Mouse (Mus musculus) hindbrain, embryonic 12.5 days (tissue): ENCODE results near the gene Avpr2. TPM values are rescaled to one million over a fixed set of nuclear protein-coding genes. Genes with fewer than 3 reads are reported as not detected.

Experiments
- ATAC-seq: fragments of 200-750 bp; cut with Nextera tagmentation; 2 replicates; pipeline ENCODE4 v1.8.0; 2017; ENCODE audit warnings: moderate TSS enrichment; ENCODE audit not compliant: low FRiP score
- H3K27ac ChIP-seq: fragments of 300-500 bp; sonication (generic); 2 replicates; pipeline ENCODE4 v1.5.1; 2016; ENCODE audit warnings: mild to moderate bottlenecking
- H3K27me3 ChIP-seq: fragments of 300-500 bp; sonication (generic); 2 replicates; pipeline ENCODE4 v1.6.1; 2016; ENCODE audit warnings: mild to moderate bottlenecking
- H3K36me3 ChIP-seq: fragments of 300-500 bp; sonication (generic); 2 replicates; pipeline ENCODE4 v1.6.1; 2016; ENCODE audit warnings: mild to moderate bottlenecking
- H3K4me1 ChIP-seq: fragments of 300-500 bp; sonication (generic); 2 replicates; pipeline ENCODE4 v1.6.1; 2016
- H3K4me2 ChIP-seq: fragments of 300-500 bp; sonication (generic); replicated peaks from 2 replicates; pipeline ENCODE4 v1.6.1; 2016; ENCODE audit warnings: mild to moderate bottlenecking
- H3K4me3 ChIP-seq: fragments of 300-500 bp; sonication (generic); 2 replicates; pipeline ENCODE4 v1.5.1; 2016; ENCODE audit warnings: mild to moderate bottlenecking
- H3K9ac ChIP-seq: fragments of 300-500 bp; sonication (generic); 2 replicates; pipeline ENCODE4 v1.6.1; 2016; ENCODE audit warnings: mild to moderate bottlenecking, moderate library complexity
- H3K9me3 ChIP-seq: fragments of 300-500 bp; sonication (generic); replicated peaks from 2 replicates; pipeline ENCODE4 v1.6.1; 2016; ENCODE audit warnings: mild to moderate bottlenecking
- WGBS: fragments of 180-500 bp; shearing (Covaris S2); methylation state at CpG from one replicate; pipeline ENCODE4 v1.1.7; 2016; 5-methylcytosine and 5-hydroxymethylcytosine counted together
- polyA plus RNA-seq: library from polyadenylated mRNA; unstranded; fragments of >200 nt; fragmentation: Nextera tagmentation; extraction: Ambion mirVana; gene quantifications from 2 replicates; pipeline ENCODE4 v1.2.1, GENCODE M21; 2016

The Avpr2 gene
- 0.19 and 0.20 TPM in 2 replicates for polyA plus RNA-seq

GRCm38 (mm10) chrX:73891551-73892152, at the start of gene Avpr2:
Gene Avpr2, plus strand, starts transcription at chrX:73892102.
- Histone ChIP-seq H3K4me2 (no peak within 1 kb of the TSS), H3K27me3 (no peaks in the 10 kb centered on the region), H3K9ac (no peak within 1 kb of the TSS), H3K4me1 (no peaks in the 10 kb centered on the region), H3K4me3 (no peak within 1 kb of the TSS), H3K9me3 (no peaks in the 10 kb centered on the region), H3K27ac (no peak within 1 kb of the TSS), H3K36me3 (no peaks in the 10 kb centered on the region)
- ATAC-seq = no peak
- 91% methylated on average over 6 of the region's 6 CpGs for WGBS

GRCm38 (mm10) chrX:73854326-73855086, 37.4 kb upstream of the Avpr2 start:
- 91% methylated on average over 8 of the region's 9 CpGs for WGBS
- H3K27me3 ChIP-seq = no peaks in the 10 kb centered on the region
- peaks cover 3% of the 10 kb centered on the region for H3K36me3 ChIP-seq
- H3K9me3 ChIP-seq = no peaks in the 10 kb centered on the region
- H3K4me3 ChIP-seq = no peak overlapping the region
- no peak overlapping the region for H3K4me2 ChIP-seq
- no peak overlapping the region for H3K27ac ChIP-seq
- H3K9ac ChIP-seq = no peak overlapping the region
- no peaks in the 10 kb centered on the region for H3K4me1 ChIP-seq
- ATAC-seq = no peak

GRCm38 (mm10) chrX:73855087-73855408, 36.9 kb upstream of the Avpr2 start:
- Histone ChIP-seq H3K36me3 (peaks cover 3% of the 10 kb centered on the region), H3K27ac (no peak overlapping the region), H3K4me2 (no peak overlapping the region), H3K9ac (no peak overlapping the region), H3K4me1 (no peaks in the 10 kb centered on the region), H3K27me3 (no peaks in the 10 kb centered on the region), H3K4me3 (no peak overlapping the region), H3K9me3 (no peaks in the 10 kb centered on the region)
- WGBS = 74% methylated on average over 3 of the region's 3 CpGs
- no peak for ATAC-seq

DNA sequence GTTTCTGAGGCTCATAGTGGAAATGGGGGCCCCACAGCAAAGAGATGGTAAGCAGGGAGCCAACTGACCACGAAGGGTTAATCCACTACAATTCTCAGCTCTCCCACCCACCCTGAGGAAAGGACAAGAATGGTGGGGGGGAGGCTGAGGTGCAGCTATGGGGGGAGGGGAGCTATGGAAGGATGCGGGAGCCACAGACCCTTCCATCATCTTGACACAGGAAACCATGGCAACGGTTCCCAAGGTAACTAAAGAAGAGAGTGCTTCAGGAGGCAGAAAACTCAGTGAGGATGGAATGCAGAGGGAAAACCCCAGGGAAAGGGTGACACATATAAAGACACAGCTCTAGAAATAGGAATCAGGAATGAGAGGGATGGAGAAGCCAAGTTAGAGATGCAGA, 27.2 kb upstream of the Avpr2 start:
- H3K27ac ChIP-seq = peak overlapping the region; percentile 75
- H3K4me2 ChIP-seq = no peak overlapping the region; the same call in 1 of the 2 replicates
- H3K36me3 ChIP-seq = no peaks in the 10 kb centered on the region; the same call in 1 of the 2 replicates
- H3K27me3 ChIP-seq = no peaks in the 10 kb centered on the region
- H3K9me3 ChIP-seq = no peaks in the 10 kb centered on the region
- H3K4me1 ChIP-seq = peaks cover 27% of the 10 kb centered on the region
- WGBS = 55% methylated on average over 3 of the region's 3 CpGs
- H3K9ac ChIP-seq = no peak overlapping the region
- H3K4me3 ChIP-seq = no peak overlapping the region
- peak; percentile 72 for ATAC-seq

DNA sequence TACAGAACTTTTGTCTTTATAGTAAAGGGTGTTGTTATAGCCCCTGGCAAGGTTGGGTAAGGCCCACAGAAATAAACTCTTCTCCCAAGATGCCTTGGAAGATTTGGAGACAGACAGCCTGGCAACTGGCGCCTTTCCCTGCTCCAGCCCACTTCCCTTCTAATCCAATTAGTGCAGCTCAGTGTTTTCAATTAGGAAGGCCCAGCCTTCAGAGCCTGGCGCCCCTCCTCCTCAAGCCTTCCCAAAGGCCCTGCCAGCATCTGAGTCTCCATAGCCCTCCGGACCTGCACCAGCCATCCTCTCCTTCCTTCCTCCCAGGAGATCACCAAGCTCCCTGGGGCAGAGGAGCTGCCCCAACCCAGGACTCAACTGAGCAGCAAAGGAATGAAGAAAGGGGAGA, 24.6 kb upstream of the Avpr2 start:
- no peak overlapping the region for H3K9ac ChIP-seq
- no peaks in the 10 kb centered on the region for H3K9me3 ChIP-seq
- no peak overlapping the region for H3K4me3 ChIP-seq
- no peak overlapping the region for H3K4me2 ChIP-seq
- 12% methylated on average over 3 of the region's 3 CpGs for WGBS
- H3K27ac ChIP-seq = peak overlapping the region; percentile 71
- no peaks in the 10 kb centered on the region for H3K36me3 ChIP-seq
- ATAC-seq = no peak
- H3K27me3 ChIP-seq = no peaks in the 10 kb centered on the region
- peaks cover 27% of the 10 kb centered on the region for H3K4me1 ChIP-seq

- H3K27me3 ChIP-seq = no peaks in the 10 kb centered on the region
- H3K27ac ChIP-seq = peak overlapping the region; percentile 71
- H3K4me1 ChIP-seq = peaks cover 27% of the 10 kb centered on the region
- WGBS = 68% methylated on average over 1 of the region's 1 CpGs
- H3K4me2 ChIP-seq = no peak overlapping the region
- no peaks in the 10 kb centered on the region for H3K9me3 ChIP-seq
- no peak overlapping the region for H3K4me3 ChIP-seq
- no peak overlapping the region for H3K9ac ChIP-seq
- ATAC-seq = no peak; the same call in 1 of the 2 replicates
- no peaks in the 10 kb centered on the region for H3K36me3 ChIP-seq
Measured at GRCm38 (mm10) chrX:73867852-73868251, 24.1 kb upstream of the Avpr2 start.

DNA sequence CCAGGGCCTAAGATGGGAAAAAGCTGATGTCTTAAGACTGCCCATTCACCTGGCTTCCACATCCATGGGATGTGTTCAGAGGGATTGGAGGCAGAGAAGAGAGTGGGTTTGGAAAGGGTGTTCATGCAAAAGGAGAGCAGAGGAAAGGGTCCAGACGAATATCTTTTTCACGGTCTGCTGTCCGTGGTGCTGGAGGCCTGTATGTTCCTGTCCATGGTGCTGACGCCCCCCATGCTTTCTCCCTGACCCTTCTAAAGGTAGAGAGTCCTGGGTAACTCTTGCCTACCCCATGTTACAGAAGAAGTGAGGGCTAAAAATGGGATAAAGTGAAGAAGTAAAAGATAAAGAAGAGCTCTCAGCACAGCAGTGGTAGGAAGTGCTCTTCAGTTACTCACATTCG, 22.6 kb upstream of the Avpr2 start:
- Histone ChIP-seq H3K27me3 (no peaks in the 10 kb centered on the region), H3K4me2 (no peak overlapping the region), H3K4me1 (peaks cover 26% of the 10 kb centered on the region), H3K9ac (no peak overlapping the region), H3K9me3 (no peaks in the 10 kb centered on the region), H3K4me3 (no peak overlapping the region), H3K27ac (no peak overlapping the region), H3K36me3 (no peaks in the 10 kb centered on the region)
- ATAC-seq = no peak
- WGBS = 11% methylated on average over 5 of the region's 5 CpGs

DNA sequence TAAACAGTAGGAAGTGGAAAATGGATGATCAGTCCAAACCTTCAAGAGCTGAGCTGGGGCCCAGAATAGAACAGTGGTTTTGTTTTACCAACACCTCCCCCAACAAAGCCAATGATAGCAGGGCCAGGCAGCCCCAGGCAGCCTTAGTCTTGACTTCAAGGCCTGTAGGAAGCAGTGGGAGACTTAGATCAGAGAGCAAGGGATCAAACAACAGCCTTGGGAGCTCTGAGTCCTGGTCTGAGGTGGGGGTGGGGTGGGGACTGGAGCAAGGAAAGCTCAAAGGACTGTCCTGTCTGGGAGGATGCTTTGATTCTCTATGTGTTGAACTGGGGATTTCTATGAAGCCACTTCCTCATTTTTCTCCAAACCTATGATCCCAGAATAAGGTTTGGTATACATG, 20.4 kb upstream of the Avpr2 start:
- H3K27me3 ChIP-seq = no peaks in the 10 kb centered on the region
- ATAC-seq = no peak
- peaks cover 16% of the 10 kb centered on the region; the same call in 1 of the 2 replicates for H3K4me1 ChIP-seq
- no peaks in the 10 kb centered on the region for H3K9me3 ChIP-seq
- H3K9ac ChIP-seq = no peak overlapping the region
- H3K36me3 ChIP-seq = no peaks in the 10 kb centered on the region
- H3K27ac ChIP-seq = no peak overlapping the region
- H3K4me2 ChIP-seq = no peak overlapping the region
- H3K4me3 ChIP-seq = no peak overlapping the region

DNA sequence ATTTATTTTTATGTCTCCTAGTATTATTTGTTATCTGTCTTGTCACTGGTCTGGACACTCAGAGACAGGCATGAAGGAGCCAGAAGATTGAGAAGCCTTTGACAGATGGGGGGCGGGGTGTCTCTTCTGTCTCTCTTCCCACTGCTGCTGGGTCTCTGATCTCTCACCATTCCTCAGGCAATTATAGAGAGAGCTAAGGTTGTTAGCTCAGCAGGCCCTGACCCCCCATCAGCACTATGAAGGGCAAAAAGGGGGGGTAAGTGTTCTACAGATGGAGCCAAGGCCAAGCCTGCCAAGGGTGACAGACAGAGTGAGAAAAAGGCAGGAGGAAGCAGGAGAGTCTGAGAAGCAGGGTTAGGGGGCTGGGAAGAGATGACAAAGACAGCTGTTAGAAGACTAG, 19.9 kb upstream of the Avpr2 start:
- Histone ChIP-seq H3K27ac (no peak overlapping the region), H3K9ac (no peak overlapping the region), H3K27me3 (no peaks in the 10 kb centered on the region), H3K4me3 (no peak overlapping the region), H3K36me3 (no peaks in the 10 kb centered on the region), H3K4me1 (peaks cover 16% of the 10 kb centered on the region; the same call in 1 of the 2 replicates), H3K9me3 (no peaks in the 10 kb centered on the region), H3K4me2 (no peak overlapping the region)
- 59% methylated on average over 1 of the region's 1 CpGs for WGBS
- ATAC-seq = no peak

DNA sequence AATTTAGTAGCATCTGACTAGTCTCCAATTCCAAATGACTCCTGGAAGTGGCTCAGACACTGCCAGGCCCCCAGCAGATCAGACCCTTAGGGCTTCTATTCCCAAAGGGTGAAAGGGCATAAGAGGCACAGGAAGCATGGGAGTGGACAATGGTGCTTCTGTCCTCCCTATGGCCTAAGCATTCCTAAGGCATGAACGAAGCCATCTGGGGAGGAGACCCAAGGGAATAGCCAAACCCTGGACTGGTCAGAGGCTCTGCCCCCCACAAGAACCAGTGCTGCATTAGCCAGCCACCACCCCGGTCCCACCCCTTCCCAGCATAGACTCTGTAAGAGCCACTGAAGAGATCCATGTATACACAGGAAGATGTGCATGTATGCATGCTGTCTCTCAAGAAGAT, 16.0 kb upstream of the Avpr2 start:
- Histone ChIP-seq H3K27ac (no peak overlapping the region), H3K4me2 (peak overlapping the region; percentile 27), H3K4me3 (no peak overlapping the region), H3K4me1 (peaks cover 6% of the 10 kb centered on the region; the same call in 1 of the 2 replicates), H3K27me3 (peaks cover 7% of the 10 kb centered on the region; the same call in 1 of the 2 replicates), H3K9ac (no peak overlapping the region), H3K36me3 (no peaks in the 10 kb centered on the region), H3K9me3 (no peaks in the 10 kb centered on the region)
- WGBS = 74% methylated on average over 2 of the region's 2 CpGs
- ATAC-seq = no peak

GRCm38 (mm10) chrX:73877014-73877413, 14.9 kb upstream of the Avpr2 start:
- 74% methylated on average over 1 of the region's 1 CpGs for WGBS
- peaks cover 9% of the 10 kb centered on the region; the same call in 1 of the 2 replicates for H3K27me3 ChIP-seq
- no peak overlapping the region for H3K9ac ChIP-seq
- peak overlapping the region; percentile 27 for H3K4me2 ChIP-seq
- no peak overlapping the region for H3K27ac ChIP-seq
- H3K4me3 ChIP-seq = no peak overlapping the region
- no peak for ATAC-seq
- H3K9me3 ChIP-seq = no peaks in the 10 kb centered on the region
- H3K4me1 ChIP-seq = peaks cover 6% of the 10 kb centered on the region; the same call in 1 of the 2 replicates
- H3K36me3 ChIP-seq = no peaks in the 10 kb centered on the region

DNA sequence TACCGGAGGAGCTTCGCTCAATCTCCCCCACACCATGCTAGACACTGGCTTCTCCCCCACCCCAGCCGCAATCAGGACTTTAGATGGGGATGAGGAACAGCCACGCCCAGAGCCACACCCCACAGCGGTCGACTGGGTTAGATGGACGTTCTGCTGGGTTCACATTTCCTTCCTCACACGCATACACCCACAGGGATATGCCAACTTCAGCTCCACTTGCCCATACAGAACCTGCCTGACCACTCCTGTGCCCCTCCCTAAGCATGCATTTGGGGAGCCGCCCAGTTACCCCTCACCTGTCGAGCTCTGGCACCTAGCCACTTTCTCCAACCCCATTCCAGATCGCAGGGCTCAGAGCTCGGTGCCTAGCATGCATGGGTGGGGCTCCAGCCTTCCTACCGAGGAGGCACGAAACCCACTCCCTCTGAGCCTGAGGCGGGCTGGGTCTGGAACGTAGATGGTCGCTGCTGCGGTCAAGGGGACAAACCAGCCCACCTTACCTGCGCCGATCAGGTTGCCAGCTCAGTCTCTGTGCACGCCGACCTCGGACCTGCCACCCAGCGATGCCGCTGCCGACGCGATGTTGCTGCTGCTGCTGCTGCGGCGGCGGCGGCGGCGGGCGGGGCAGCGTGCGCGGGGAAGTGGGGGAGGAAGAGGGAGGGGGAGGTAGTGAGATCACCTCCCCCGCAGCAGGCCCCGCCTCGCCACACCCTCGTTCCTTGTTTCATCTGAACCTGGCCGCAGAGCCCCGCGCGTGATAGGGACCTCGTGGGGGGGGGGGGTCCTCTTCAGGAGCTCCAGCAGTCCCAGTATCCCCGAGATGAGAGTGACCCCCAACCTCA, 11.5 kb upstream of the Avpr2 start:
- peak overlapping the region; percentile 58 for H3K4me2 ChIP-seq
- peak; percentile 65 for ATAC-seq
- H3K9me3 ChIP-seq = no peaks in the 10 kb centered on the region
- no peaks in the 10 kb centered on the region for H3K36me3 ChIP-seq
- peaks cover 6% of the 10 kb centered on the region; the same call in 1 of the 2 replicates for H3K4me1 ChIP-seq
- H3K9ac ChIP-seq = peak overlapping the region; percentile 59
- 22% methylated on average over 40 of the region's 48 CpGs for WGBS
- peaks cover 9% of the 10 kb centered on the region; the same call in 1 of the 2 replicates for H3K27me3 ChIP-seq
- H3K27ac ChIP-seq = peak overlapping the region; percentile 55
- peak overlapping the region; percentile 47 for H3K4me3 ChIP-seq
